Mouse (Mus musculus) heart, adult 18-20 months (tissue): Measurements from ENCODE around the gene Snd1. TPM values are rescaled to one million over a fixed set of nuclear protein-coding genes. Genes with fewer than 3 reads are reported as not detected.

ENCODE experiments used
- DNase-seq, 2 experiments: peaks; one replicate each; pipeline ENCODE4 v3.0.0; 2021 to 2022; ENCODE audit warnings: mixed read lengths in 1 of 2
- total RNA-seq, 2 experiments: library from RNA; stranded (reverse); gene quantifications; 2 replicates each; pipeline ENCODE4 v1.2.3; 2021

The Snd1 gene
- total RNA-seq, 2 experiments from 2014 or later: 68.7 to 73.5 TPM

GRCm38 (mm10) chr6:28978881-28979280 lies 503.9 kb downstream of the Snd1 start:
- no peak for DNase-seq

GRCm38 (mm10) chr6:28979586-28979985 lies 504.6 kb downstream of the Snd1 start:
- DNase-seq: no peak

GRCm38 (mm10) chr6:28980219-28980618 lies 505.3 kb downstream of the Snd1 start:
- DNase-seq: no peak

- peak; percentile 12 to 22 for DNase-seq
Observed at GRCm38 (mm10) chr6:28980750-28981584, 506.0 kb downstream of the Snd1 start.

- DNase-seq: no peak
Observed at GRCm38 (mm10) chr6:28981585-28981948, 506.6 kb downstream of the Snd1 start.

- DNase-seq: peak; percentile 11 to 70
Observed at GRCm38 (mm10) chr6:28981966-28982701, 507.2 kb downstream of the Snd1 start.

GRCm38 (mm10) chr6:28982817-28983216 lies 507.9 kb downstream of the Snd1 start:
- no peak for DNase-seq

Other genes starting within 250 kb of the Snd1 start
- 10 to 100 TPM; 10.2 to 14.0 TPM for gene Zfp800, start 77.1 kb upstream of the Snd1 start, total RNA-seq
- 100 to 1,000 TPM; 143 to 170 TPM for gene Arf5, start 51.6 kb upstream of the Snd1 start, total RNA-seq
- not detected for gene Fscn3, start 47.4 kb upstream of the Snd1 start, total RNA-seq
- 1 to 10 TPM; 8.6 to 9.4 TPM for gene Gcc1, start 46.7 kb upstream of the Snd1 start, total RNA-seq
- not detected for gene Pax4, start 25.8 kb upstream of the Snd1 start, total RNA-seq